Mouse (Mus musculus): ENCODE data around the gene Shisa3.

- TF ChIP-seq CTCF (IDR thresholded peaks at IDR 0.05; ENCODE audit: insufficient read depth, low read depth, low read length) (no peak), POLR2A (IDR thresholded peaks at IDR 0.05; ENCODE audit: insufficient read depth, low read depth, low read length) (no peak)
These were observed 20.7 kb downstream of the Shisa3 start for GRCm38 (mm10) chr5:67628180-67628940.

Measured in olfactory bulb, adult 2 months (tissue).